Mouse (Mus musculus) spleen, embryonic (tissue): ENCODE data around the gene Prelp.

Source experiments
- CTCF ChIA-PET: fragments of 350-600 bp; sonication (Branson Sonifier 250); formaldehyde crosslinking; loops from one replicate; lab custom pipeline; 2022; lab: Charles Lee

Prelp gene

DNA sequence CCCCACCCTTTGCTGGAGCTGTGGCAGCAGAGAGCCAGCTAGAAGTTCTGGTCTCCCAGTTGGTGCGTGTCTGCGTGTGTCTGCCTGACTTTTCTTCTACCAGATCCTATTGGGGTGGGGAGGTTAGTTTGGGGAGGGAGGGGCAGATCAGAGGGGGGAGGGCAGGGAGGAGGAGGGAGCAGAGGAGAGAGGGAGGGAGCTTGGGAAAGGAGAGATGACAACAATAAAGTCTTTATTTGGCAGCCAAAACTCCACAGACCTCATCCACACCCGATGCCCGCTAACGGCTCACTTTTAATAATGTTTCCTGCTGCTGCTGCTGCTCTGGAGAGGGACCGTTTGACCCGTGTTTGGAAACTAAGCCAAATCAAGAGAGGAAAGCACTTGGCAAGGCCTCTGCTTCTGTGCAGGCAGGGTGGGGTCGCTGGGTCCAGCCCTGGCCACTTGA lies at the start of gene Prelp:
Prelp (minus strand) TSS at position 111 of the 448 bp plus-strand sequence.
- CTCF ChIA-PET, result interaction anchor here (0.7 kb wide), 1 partner anchor 185 kb away, joined by 3 read pairs; no protein-coding TSS in a partner anchor

DNA sequence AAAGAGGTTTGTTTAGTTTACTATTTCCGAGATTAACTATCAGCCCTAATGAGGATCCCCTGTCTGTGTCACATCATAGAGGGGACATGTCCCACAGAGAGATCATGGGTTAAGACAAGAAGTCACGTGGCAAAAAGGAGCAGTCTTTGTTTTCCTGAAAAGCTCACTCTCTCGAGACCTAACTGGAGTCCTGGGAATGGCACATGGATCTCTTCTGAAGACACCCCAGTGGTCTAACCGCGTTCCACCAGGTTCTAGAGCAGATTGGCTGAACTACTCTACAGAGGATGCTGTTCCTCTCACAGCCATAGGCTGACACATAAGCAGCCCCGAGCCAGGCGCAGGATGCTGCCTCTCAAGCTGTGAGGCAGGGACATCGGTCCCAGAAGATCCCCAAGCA lies 48.2 kb upstream of the Prelp start:
- CTCF ChIA-PET, result no interaction called here

DNA sequence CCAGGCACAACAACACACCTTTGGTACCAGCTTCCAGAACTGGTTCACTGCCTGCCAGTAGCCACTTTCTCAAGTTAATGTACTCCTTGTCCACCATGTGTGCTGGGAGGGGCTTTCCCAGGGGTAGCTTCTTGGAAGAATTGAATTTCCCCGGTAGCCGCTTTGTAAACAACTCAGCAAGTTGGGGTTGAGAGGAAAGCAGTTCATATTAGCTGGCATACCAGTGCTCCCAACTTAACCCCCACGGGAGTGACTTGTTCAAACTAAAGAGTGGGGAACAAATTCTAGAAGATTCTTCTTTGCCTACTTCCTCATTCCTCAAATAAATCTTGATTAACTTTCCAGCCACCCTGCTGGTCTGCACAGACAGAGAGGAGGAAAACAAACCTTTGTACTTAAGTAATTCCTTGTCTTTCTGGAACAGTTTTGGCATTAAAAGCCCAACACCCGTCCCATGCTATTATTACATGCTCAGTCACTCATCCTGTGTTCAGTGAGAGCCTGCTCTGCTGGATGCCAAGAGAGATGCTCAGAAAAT lies 47.6 kb upstream of the Prelp start:
- CTCF ChIA-PET, result no interaction called here

DNA sequence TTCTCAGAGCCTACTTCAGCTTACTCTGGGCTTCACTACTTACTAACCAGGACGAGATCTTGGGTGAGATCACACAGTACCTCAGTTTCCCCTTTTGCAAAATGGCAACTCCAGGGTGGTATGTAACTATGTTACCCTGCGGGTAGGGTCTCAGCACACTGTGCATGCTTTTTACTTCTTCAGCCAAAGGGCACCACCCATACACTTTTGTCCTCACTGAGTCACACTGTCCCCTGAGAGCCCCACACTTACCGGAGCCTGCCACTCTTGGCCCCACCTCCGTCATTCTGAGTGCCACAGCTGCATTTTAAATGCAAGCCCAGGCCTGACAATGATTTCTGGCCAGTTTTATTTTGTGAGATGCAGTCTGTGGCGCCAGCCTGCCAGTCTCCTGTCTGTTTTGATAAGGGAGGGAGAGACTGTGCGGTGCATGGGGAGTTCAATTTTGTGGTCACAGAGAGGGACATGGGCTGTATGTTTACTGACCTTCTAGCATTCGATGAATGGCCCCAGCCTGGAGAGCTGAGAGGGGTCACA lies 46.3 kb upstream of the Prelp start:
- CTCF ChIA-PET, result no interaction called here

DNA sequence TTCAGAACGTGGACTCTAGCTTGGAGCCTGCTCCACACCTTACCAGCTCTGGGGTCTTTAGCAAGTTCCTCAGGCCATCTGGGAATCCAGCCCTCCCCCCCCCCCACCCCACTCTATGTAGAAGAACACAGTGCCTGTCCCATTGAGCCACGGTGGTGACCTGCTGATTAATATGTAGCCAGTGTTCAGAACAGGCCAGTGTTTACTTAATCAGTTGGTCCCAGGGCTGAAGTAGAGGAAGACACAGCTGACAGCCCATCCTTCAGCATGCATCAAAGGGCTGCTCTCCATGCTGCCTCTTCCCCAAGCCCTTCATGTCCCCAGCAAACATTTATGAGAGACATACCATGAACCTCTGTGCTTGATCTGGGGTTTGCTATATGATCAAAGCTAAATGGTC lies 44.8 kb upstream of the Prelp start:
- CTCF ChIA-PET, result no interaction called here

DNA sequence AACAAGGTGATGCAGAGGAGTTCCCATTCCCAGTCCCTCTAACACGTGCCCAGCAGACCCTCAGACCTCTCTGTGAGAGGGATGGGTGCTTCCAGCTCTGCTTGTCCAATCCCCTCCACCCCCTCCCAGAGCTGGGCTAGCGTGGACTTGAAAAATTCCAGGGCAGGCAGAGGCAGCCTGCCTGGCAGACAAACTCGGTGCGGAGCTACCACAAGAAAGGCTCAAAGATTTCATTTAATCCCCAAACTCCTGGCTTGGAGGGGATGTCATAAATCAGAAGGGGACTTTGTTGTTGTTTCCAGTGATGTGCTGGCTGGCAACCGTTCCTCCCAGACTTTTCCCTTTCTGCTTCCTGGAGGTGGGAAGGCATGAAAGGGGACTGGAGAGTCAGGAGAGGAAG lies 44.1 kb upstream of the Prelp start:
- CTCF ChIA-PET, result no interaction called here

DNA sequence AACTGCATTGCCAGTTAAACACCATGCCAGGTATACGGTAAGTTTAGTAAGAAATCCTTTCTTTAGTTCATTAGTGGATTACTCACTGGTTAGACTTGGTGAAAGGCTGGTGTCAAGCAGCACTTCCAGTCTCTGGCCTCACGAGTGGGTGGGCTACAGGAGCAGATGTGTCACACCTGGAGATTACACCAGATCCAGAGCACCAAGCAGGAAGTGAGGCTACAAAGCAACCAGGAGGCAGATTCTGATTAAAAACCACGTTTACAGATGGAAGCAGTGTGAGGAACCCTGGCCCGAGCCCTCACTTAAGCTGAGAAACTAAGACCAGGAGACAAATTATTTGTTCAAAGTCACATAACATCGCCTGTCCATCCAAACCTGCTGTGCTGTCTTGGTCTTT lies 43.5 kb upstream of the Prelp start:
- CTCF ChIA-PET, result no interaction called here

DNA sequence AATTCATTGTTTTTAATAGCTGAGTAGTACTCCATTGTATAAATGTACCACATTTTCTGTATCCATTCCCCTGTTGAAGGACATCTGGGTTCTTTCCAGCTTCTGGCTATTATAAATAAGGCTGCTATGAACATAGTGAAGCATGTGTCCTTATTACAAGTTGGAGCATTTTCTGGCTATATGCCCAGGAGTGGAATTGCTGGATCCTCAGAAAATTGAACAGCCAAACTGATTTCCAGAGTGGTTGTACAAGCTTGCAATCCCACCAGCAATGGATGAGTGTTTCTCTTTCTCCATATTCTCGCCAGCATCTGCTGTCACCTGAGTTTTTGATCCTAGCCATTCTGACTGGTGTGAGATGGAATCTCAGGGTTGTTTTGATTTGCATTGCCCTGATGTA lies 42.4 kb upstream of the Prelp start:
- CTCF ChIA-PET, result interaction anchor here (0.7 kb wide), 1 partner anchor 23 kb away, joined by 3 read pairs; no protein-coding TSS in a partner anchor

DNA sequence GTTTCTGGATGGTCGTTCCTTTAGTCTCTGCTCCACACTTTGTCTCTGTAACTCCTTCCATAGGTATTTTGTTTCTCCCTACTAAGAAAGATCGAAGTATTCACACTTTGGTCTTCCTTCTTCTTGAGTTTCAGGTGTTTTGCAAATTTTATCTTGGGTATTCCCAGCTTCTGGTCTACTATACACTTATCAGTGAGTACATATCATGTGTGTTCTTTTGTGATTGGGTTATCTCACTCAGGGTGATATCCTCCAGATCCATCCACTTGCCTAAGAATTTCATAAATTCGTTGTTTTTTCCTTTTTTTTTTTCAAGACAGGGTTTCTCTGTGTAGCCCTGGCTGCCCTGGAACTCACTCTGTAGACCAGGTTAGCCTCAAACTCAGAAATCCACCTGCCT lies 41.9 kb upstream of the Prelp start:
- CTCF ChIA-PET, result interaction anchor here (0.7 kb wide), 1 partner anchor 23 kb away, joined by 3 read pairs; no protein-coding TSS in a partner anchor

DNA sequence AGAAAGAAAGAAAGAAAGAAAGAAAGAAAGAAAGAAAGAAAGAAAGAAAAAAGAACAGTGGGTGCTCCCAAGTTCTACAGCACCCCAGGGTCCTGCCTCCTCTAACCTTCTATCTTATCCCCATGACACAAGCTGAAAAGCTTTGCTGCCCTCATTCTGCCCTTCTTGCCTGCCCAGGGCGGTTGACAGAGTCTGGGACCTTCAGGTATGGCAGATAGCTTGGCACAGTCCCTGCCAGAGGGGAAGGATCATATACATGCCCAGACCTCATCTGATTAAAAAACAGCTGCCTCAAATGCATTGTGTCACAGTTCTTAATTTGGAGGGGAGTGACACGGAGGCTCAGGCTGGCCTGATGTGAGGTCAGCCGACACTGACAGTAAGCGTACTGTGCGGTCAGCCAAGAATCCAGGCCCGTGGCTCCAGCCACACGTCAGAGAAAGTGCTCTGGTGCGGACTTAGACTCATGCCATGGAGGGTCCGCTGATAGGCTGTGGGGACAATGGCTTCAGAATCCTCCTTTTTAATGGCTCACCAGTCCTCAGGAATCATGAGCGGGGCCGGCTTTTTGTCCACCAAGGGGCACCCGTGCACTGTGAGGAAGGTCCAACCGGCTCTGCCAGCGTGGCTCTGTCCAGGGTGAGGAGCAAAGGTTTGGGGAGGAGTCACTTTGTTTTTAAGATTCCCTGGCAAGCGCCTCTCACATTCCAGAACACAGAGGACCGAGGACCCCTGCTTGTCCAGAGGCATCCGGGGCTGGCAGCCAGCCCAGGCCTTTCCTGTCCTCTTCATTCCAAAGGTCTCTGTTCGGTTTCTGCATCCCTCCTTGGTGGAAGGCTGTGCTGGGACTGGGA lies 40.3 kb upstream of the Prelp start:
- CTCF ChIA-PET, result no interaction called here

DNA sequence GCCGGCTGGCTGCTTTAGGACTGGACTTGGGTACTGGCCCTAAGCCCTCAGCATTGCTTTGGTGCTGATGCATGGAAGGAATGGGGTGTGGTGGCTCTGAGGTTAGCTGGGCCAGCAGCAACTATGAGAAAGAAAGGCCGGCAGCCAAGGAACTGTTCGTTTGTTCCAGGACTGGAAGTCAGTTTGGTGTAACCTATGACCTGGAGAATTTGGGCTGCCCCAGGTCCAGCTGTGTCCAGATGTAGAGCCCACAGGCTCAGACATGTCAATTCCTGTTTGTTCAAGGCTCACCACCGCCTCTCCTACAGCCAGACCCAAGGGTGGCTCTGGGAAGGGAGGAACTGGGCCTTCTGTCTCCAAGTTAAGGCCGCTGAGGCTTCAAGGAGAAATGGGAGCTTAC lies 38.3 kb upstream of the Prelp start:
- CTCF ChIA-PET, result no interaction called here

DNA sequence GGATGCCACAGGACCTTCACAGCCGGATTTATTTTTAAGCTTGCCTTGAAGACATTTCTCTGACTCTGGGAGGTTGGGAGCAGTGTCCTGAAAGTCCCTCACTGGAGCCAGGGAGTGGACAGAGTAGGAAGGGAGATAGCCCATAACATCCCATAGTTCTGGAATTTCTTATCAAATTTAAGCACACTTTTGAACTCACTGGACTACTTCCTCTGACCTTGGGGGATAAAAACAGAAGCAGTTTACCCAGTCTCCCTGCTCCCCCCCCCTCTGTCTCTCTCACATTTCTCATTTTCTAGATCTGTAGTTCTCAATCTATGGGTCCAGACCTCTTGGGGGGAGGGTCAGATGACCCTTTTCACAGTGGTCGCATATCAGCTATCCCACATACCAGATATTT lies 32.8 kb upstream of the Prelp start:
- CTCF ChIA-PET, result interaction anchor here (0.6 kb wide), 1 partner anchor 84 kb away, joined by 6 read pairs; no protein-coding TSS in a partner anchor

DNA sequence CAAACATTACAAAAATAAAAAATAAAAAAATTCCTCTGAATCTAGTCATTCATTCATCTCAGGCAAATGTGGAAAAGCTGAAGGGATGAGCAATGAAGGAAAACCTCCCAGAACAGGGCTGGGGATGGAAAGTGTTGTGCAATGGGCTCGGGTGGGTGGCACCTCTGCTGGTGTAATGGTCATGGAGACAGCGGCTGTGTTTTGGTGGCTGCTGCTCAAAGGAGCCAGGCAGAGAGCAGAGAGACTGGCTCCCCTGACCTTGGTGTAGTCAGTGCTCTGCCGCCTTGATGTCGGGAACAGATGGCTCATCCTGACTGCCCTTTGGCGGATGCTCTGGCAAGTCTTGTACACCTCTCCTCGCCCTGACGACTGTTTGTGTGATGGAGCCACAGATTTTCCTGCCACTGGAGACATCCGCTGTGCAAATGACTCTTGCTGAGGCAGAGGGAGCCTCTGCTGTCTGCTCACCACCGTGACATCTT lies 32.1 kb upstream of the Prelp start:
- CTCF ChIA-PET, result no interaction called here

DNA sequence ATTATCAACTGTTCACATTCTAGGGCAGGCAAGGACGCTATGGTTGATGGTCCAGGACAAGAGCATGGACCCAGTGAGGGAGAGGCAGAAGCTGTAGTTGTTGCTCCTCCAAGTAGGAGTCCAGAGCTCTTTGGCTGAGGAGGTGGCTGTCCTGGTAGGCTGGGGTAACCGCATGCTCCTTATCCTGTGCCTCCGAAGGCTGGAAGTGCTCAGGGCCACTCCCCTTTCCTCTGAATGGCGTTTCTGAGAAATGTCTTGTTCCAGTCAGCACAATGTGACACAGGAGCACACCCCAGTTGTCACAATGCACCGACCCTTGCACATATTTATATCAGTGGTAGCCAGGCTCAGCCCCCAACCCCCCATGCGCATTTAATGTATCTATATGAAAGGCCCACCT lies 30.4 kb upstream of the Prelp start:
- CTCF ChIA-PET, result no interaction called here

DNA sequence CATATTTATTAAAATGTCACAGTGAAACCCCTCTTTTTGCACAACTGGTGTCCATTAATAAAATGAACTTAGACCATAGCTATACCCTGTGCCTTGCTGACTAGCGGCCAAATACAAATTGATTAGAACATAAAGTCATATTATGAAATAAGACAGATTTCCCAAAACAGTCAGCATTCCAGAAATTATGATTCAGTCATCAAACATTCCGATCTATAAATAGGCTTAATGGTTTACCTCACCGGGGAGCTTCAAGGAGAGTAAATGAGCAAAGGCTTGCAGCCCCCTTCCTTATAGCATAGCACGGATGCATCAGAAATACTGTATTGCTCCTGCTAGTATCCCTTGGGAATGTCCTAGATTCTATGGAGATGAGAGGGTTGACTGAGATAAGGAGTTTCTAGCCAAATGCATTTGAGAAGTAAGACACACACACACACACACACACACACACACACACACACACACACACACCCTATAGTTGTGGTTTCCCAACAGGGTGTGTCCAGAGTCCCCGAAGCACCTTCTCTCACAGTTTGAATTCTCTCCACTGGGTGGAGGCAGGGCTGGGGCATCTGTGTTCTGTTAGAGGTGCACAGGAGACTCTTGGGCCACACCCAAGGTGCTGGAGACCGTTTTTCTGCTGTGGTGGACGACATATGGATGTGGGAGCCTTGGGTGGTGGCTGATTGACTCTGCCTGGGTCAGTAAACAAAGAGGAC lies 29.0 kb upstream of the Prelp start:
- CTCF ChIA-PET, result no interaction called here

DNA sequence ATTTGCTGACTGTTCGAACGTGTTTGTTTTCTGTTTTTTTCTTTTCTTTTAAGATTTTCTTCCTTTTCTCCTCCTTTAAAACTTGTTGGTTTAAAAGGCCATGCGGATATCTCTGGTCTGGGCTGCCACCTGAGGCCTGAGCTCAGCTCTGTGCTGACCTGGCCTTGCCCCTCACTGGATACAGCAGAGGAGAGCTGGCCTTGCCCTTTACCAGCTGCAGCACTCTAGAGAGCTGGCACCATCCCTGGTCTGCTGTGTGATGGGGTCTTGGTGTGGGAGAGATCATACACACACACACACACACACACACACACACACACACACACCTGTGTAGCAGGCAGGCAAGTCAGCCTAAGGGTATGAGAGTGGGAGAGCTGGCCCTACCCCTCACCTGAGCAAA lies 23.9 kb upstream of the Prelp start:
- CTCF ChIA-PET, result no interaction called here

DNA sequence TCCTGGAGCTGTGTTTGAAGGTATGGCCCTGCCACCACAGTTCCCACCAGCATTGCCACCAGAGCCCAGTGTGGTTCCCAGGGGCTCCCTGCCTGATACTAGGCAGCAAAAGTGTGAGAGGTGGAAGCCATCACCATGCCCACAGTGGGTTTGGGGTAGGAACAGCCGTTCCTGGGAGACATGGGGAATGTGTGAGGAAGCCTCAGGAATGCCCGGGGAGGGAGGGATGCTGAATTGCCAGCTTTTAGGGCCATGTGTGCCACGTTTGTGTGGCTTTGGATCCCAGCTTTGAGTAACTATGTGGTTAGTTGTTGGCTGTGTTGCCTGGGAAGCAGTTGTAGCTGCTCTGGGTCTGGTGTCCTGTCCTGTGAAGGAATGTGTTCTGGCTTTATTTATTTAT lies 20.7 kb upstream of the Prelp start:
- CTCF ChIA-PET, result no interaction called here

DNA sequence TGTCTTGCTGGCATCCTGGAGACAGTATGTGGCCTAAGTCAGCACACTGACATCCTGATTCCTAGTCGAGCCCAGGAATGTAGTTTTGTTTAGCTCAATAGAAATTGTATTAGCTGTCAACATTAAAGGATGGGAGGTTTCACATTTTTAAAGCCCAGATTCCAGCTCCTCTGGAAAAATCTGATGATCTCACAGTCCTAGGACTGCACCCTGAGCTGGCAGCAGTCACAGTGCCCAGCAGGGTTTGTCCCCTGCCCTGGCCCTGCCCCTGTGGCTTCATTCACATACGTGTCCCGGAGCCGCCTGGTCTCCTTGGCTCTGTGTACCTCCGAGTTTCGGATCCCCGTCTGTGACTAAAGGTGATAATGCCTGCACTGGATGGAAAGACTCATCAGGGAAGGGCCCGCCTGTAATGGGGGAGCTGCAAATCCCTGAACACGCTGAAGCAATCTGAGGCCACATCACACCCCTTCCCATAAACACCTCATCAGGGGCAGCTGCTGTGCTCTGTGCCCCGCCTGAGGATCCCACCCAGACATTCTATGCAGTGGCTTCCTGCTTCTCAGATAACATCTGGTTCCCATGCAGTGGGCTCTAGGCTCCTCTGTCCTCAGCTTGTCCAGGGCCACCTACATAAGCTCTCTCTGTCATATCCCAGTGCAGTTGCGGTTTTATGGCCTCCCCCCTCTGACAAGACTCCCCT lies 20.1 kb upstream of the Prelp start:
- CTCF ChIA-PET, result no interaction called here

DNA sequence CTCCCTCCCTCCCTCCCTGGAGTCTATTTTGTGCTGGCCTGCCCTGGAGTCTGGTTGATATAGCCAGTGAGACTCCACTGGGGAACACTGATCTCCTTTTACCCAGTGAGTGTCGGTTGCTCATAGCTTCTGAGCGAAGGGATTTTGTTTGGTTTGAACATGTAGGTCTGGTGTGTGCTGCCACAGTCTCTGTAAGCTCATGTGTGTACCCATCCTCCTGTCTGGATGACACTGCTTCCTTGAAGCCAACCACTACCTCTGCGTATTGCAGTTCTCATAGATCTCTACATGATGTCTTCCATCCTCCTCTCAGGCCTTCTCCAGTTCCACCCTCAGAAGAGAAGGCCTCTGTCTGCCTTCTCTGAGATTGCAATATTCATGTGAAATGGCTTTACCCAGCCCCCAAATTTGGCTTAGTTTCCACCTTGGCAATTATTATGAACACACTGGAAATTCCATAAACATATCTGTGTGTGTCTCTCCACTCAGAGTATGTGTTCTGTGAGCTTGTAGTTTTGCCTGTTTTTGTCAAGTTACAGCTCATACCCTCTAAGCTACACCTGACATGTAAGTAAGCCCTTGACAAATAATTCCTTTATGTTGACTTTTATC lies 19.4 kb upstream of the Prelp start:
- CTCF ChIA-PET, result interaction anchor here (0.5 kb wide), 1 partner anchor 219 kb away, joined by 3 read pairs; no protein-coding TSS in a partner anchor

DNA sequence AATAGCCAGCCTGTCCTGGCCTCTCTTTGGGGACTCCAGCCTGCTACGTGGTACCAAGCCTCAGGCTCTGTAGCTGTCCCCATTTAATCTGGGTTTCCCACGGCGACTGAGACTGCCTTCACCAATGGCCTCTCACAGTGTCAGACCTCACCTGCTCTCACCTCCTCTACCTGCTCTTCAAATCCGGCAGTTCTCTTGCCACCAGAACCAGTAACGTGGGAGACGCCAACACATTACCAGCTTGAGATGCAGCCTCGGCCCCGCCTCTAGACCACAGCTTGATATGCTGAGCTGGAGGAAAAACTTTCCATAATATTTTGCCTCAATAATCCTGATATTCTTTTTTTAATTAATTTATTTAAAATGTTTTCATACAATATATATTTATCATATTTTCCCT lies 18.5 kb upstream of the Prelp start:
- CTCF ChIA-PET, result no interaction called here

DNA sequence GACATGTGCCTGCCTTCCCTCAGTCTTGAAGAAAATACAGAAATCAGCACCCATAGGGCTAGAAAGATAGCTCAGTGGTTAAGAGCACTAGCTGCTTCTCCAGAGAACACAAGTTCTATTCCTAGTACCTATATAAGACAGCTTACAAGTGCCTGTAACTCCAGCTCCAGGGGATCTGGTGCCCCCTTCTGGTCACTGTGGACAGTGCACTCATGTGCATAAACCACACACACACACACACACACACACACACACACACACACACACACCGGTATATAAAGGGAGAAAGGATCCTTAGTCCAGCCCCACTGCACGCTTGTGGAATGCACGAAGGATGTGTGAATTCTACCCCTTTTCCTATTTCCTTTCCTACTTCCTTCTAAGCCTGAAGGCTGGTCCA lies 15.0 kb upstream of the Prelp start:
- CTCF ChIA-PET, result interaction anchor here (0.6 kb wide), 1 partner anchor 200 kb away, joined by 3 read pairs; no protein-coding TSS in a partner anchor
